Mouse (Mus musculus): ENCODE data around the gene Ksr2. TPM values are rescaled to one million over a fixed set of nuclear protein-coding genes. Genes with fewer than 3 reads are reported as not detected.

Ksr2 gene
- total RNA-seq, 4 experiments from 2014 or later = 5.9 to 9.6 (median 6.8) TPM

DNA sequence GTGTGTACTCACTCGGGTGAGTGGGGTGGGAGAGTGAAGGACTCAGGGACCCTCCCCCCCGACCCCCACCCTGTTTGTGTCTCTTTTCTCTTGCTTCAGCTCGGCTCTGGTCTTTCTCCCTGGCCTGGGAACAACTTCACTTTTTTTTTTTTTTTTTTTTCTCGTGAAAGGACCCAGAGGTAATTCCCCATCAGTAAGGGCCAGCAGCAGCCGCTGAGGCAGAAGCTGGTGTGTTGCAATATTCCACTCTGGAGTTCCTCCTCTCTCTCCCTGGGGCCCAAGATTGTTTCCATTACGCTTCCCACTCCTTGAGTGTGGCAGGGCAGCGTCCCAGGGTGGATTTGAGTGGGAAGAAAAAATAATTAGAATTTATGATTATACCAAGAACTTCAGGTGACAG, 72.3 kb downstream of the Ksr2 start:
- DNase-seq = no peak

DNA sequence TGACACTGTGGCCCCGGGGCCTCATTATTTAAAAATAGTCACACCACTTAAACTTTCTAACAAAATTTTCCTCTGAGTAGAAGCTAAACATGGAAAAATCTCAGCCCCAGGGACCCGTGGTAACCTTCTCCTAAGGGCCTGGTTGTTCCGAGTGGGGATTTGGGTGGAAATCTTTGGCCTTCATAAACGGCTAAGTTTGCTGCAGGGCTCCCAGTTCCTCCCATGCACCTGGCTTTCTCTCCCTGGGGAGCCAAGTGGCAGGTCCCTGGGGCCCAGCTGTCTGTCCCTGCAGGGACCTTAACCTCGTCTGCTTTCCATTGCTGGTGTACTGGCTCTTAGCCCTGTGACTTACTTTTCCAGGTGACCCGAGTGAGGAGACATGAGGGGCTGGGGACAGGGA, 74.4 kb downstream of the Ksr2 start:
- DNase-seq = no peak

DNA sequence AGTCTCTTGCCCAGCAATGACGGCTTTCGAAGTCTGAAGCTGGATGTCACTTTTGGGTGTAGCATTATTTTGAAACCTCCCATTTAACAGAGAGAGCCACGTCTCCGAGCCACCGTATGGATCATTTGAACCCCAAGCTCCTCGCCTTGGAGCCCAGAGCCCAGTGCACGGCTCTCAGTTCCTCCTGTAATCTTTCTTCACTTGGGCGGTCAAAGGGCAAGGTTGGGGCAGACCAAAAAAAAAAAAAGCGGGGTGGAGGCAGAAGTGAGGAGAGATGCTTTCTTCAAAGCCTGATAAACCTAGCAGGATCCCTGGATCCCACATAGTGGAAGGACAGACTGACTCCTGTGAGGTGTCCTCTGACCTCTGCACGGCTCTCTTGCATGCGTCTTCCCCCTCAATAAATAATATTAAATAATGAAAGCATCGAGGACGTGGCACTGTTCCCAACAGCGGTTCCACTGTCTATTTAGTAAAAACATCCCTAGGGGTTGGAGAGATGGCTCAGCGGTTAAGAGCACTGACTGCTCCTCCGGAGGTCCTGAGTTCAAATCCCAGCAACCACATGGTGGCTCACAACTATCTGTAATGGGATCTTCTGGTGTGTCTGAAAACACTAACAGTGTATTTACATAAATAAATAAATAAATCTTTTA, 75.0 kb downstream of the Ksr2 start:
- no peak for DNase-seq

DNA sequence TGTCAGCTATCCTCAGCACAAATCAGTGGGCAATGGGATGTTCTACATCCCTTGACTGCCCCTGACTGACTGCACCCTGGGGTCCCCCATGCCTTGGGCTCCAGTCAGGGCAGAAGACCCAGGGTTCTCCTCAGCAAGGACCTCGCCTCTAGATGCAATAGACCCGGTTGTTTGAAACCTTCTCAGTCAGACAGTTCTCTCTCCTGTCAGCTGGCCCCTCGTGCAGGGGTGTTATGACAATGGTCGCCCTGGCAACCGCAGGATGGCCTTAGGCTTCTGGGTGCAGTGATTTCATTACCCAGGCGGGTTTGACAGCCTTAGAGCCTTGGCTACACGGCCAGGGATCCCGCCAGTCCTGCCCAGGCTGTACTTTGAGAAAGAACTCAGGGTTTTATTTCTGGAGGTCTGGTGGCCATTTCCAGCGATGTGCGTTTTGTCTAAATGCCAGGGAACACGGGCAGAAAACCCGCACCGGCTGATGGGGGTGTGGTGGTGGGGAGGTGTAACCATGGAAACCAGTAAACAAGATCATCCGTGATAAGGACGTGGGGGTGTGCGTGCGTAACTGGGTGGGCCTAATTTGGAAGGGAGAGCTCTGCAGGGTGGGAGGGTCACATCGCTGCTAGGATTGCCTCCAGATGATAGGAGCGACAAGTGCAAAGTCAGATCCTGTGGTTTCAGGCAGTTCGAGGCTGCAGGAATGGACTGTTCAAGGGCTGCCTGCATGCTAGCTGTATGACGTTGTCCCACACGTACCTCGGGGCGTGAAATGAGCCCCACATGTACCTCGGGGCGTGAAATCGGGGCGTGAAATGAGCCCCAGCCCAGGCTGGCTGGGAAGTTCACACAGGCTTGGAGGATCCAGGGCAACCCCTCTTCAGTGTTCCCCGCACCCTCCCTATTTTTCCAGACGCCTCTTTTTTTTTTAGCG, 79.4 kb downstream of the Ksr2 start:
- DNase-seq = no peak

DNA sequence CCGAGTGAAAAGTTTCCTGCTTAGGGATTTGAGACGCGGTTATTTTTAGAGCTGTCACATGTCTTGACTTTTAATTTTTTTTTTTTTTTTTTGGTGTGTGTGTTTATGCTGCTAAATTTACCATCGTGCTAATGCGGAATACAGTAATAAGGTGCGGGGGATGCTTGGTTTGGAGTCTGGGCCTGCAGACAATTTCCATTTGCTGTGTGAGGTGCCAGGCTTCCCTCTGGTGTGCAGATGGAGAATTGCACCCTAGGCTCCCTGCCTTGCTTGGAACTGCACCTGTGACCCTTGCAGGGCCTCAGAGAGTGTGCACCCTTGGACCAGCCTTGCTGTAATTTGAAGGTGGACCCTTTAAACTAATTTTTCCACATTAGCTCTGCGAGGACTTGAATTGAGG, 80.1 kb downstream of the Ksr2 start:
- no peak for DNase-seq

DNA sequence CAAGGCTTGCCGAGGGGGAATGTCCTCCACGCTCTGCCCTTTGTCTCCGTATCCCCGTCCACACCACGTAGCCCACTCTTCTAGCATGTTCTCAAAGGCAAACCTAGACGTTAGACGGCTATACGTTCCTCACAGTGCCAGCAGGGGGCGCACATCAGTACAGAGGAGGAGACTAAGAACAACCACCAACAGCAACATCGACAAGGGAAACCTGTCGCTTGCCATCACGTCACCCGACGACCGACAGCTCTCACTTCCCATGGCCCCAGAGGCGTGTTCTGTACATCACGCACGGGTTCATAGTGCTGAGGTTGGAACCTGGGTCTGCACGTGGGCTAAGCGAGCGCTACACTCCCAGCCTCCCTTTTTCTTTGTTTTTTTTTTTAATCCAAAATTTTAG, 83.3 kb downstream of the Ksr2 start:
- DNase-seq = no peak

DNA sequence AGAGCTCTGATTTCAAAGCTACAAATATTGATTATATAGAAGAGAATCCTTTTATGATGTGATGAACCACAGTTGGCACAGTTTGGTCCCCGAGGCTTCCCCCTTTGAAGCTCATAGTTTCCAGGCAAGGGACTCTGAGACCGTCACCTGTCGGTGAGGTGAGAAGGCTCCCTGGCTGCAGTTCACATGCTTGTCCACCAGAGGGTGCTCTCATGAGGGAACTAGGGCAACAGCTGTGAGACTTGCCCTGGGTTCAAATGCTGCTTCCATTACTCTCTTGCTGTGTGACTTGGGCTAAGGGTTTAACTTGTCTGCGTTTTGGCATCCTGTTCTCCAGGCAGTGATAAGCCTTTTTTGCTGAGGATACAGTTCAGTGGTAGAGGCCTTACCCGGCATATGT, 88.8 kb downstream of the Ksr2 start:
- DNase-seq = no peak

DNA sequence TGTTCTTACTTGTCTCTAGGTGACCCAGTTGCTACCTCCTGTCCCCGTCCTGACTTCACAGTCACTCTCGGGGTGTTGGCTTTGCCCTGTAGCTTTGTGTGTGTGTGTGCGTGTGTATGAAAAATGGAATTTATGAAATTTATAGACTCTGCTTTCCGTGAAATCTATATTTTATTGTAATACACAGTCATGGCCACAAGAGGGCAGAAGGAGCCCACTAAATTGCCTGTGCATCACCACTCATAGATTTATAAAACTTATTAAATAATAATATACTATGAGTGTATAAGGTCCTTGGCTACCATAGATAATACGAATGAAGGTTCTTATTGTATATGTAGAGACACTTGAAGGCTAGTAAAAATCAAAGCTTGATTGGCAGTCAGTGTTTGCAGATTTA, 90.6 kb downstream of the Ksr2 start:
- DNase-seq = no peak

DNA sequence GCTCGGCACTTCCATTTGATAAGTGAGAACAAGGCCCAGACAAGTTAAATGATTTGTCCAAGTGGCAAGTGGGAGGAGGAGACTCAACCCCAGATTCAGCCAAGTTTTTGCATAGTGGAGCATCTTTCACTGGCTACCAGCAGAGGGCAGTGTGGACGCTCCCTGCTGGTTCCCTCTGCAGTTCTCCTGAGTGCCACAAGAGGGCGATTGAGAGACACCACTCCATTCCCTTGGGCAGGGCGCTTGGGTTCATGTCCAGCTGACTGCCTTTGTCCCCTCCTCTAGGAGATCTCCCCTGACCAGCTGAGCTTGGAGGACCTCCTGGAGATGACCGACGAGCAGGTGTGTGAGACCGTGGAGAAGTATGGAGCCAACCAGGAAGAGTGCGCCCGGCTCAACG, 91.4 kb downstream of the Ksr2 start:
- peak; percentile 39 for DNase-seq

DNA sequence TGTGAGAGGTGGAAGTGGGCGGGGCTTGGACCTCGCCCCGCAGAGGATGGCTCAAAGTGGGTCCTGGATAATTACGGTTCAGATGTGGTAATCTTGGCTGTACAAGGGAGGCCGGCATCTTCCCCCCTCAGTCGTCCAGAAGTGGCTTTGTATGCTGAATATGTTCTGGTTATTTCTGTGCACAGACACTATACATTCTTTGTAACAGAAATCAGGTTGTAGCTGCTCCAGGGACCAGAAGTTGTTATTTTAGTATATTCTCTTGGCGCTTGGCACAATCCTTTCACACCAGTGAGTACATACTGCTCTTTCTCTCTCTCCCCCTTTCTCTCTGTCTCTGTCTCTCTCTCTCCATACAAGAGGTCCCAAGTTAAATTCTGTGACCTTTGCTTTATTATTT, 92.0 kb downstream of the Ksr2 start:
- no peak for DNase-seq

DNA sequence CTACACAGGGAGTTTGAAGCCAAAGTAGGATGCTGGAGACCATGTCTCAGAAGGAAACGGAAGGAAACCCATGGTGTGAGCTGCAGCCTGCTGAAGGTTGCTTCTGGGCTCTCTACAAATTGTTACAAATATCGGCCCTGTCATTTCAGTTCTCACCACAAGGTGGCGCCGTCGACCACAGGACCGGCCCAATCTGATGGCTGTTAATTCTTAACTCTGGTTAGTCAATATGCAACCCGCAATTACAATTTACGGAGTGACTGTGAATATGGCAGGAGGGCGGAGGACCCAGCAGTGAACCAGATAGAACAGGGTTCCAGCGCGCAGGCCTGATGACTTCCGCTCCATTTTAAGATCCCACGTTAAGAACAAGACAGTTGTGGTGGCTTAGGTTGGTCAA, 92.6 kb downstream of the Ksr2 start:
- no peak for DNase-seq

DNA sequence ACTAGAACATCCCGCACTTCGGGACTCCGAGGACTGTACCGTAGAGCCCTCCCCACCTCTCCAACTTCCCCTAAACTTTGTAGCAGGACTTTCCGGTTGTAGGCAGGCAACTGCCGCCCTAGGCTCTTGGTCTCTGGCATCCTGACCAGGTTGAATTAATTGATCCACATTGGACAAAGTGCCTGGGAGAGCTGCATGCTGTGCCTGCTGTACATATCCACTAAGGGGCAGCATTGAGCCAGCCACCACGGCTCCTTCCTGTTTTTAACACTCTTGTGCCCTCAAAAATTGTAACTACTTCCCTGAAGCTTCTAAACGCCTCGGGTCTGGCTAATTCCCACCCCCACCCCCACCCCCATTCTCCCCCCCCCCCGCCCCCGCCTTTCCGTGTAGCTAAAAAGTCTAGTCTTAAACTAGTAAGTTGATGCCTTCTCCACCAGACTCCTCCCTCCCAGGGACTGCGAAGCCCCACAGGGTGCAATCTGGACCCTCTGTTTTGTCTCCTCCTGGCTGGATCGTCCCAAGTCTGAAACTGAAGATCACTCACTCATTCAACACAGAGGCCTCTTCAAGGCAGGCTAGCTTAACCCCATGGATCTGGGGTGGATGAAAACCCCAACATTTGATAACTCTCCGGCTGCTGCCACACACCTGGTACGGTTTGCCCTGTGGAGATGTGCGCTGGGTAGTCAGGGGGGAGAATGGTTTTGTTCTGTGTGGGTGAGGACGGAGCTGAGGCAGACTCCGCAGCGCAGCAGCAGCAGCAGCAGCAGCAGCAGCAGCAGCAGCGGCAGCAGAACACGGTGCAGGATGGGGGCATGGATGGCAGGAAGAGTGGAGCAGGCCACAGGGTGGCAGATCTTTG, 95.9 kb downstream of the Ksr2 start:
- DNase-seq = no peak

DNA sequence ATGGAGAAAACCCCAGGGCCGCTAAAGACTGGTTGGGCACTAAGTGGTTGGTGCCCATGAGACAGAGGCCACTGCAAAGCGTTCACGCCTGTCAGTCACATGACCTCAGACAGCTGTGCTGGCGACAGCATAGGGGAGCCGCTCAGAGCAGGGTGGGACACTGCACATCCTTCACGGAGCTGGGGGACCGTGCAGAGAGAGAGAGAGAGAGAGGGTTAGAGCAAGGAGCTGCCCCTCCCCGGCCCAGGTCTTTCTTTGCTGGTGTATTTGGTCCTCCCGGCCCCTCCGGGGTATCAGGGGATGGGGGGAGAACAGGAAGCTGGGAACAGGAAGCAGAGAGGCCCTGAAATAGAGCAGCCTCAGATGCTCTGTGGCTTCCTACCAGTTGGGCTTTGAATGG, 97.1 kb downstream of the Ksr2 start:
- DNase-seq = no peak

DNA sequence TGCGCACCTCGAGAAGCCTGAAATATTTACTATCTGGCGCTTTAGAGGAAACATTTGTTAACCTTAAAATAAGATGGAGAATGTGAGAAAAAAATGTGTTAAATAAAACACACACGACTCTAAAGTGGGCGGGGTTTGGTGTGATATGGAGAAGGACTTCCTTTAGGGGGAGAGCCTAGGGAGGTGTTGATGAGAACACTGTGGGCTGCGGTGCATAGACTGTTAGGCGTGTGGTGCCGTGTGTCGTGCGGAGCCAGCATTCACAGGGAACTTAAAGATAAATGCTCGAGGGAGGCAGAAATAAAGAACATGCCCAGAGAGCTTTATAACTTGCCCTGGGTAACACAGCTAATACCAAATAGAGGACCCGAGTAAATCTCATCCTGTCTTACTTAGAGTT, 101.6 kb downstream of the Ksr2 start:
- no peak for DNase-seq

DNA sequence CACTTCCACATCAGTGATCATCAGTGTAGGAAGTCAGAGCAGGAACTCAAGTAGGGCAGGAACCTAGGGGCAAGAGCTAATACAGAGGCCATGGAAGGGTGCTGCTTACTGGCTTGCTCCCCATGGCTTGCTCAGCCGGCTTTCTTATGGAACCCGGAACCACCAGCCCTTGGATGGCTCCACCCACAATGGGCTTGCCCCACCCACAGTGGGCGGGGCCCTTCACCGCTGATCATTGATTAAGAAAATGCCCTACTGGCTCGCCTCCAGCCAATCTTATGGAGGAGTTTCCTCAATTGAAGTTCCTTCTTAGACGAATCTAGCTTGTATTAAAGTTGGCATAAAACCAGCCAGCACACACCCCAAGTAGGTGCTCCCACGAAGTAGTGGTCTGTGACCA, 102.1 kb downstream of the Ksr2 start:
- no peak for DNase-seq

DNA sequence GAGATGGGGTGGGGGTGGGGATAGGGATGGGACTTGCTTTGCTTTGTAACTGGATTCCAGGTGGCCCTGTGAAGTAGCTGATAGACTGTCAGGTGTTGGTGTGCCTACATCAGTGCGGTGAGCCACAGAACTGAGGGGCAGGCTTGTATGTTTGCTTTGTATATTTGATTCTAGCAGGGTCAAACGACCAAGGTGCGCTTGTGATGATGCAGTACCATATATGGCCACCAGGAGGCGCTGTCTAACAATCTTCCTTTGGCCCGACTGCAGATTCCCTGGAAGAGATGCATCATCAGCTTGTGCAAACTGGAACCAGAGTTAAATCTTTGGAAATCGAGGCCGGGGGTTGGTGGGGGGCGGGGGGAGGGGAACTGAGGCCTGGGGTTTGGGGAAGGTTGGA, 102.8 kb downstream of the Ksr2 start:
- no peak for DNase-seq

DNA sequence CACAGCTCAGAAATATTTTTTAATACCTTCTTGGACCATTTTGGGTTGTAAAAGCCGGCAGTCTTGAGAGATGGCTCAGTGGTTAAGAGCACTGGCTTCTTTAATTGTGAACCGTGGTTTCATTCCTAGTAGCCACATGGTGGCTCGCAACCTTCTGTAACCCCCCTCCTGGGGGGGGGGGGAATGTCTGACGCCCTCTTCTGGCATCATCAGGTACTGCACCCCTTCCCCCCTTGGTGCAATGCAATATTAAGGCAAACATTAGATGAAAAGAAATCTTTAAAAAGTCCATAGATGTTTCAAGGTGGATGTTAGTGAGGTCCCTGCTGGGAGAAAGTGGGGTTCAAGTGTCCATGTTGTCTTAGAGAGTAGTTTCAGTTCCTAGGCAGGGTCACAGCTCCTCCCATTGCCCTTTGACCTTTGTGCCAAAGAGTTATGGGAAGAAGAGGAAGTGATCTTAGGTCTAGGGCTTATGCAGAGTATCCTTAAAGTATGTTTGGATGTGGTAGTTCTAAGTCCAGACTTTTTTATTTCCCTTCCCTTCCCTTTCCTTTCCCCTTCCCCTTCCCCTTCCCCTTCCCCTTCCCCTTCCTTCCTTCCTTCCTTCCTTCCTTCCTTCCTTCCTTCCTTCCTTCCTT, 106.2 kb downstream of the Ksr2 start:
- no peak for DNase-seq

DNA sequence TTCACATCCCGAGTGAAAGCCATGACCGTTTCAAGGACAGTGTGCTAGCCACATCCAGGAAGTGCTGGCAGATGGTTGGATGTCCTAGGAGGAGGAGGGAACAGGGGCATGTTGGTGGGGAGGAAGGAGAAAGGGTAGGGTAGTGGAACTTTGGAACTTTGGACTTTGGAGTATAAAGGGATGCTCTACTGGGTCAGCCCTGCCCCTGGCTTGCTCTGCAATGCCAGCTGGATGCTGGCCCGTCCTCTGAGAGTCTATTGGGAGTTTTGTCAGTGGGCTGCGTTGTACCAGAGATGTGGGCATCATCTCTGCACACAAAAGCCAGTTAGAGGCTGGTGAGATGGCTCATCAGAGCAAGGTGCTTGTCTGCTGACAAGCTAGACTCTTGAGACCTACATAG, 107.4 kb downstream of the Ksr2 start:
- DNase-seq = no peak

DNA sequence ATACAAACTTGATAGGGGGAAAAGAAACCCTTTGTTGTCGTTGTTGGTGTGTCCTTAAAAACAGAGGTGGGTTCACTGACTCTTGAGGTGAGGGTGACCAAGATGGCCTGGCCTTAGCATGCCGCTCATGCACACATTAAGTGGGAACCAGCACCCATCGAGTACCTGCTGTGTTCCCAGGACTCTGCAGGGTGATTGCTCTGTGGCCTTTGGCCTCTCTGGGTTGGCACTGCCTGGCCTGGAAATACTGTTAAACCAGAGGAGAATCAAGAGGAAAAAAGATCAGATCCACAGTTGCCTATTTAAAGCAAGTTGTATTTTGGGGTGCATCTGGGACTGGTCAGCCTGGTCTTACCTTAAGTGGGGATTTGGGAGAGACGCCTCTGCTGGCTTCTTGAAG, 107.9 kb downstream of the Ksr2 start:
- DNase-seq = no peak

DNA sequence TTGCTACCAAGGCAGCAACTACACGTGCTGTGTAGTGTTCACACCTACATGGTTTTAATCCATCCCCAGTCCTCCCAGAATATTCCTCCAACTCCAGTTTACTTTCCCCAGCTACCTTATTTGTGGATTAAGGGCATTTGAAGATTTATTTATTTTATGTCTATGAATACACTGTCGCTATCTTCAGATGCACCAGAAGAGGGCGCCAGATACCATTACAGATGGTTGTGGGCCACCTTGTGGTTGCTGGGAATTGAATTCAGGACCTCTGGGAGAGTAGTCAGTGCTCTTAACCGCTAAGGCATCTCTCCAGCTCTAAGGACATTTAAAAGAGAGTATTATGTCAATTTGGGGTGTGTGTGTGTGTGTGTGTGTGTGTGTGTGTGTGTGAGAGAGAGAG, 108.7 kb downstream of the Ksr2 start:
- DNase-seq = no peak

DNA sequence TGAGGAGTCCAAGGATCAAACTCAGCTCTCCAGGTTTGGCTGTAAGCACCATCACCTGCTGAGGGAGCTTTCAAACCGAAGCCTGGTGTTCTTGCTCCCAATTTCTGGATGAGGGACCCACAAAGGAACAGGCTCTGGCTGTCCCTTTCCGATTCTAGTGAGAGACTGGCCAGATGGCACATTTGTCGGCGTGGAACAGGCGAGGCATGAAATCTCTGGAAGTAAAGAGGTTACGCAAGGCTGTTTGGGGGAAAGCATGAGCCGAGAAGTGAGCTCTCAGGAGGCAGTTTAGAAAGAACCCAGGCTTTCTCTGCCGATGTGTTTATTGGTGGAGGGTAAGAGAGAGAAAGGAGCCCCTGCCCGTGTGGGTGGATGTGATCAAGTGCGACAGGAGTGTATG, 109.2 kb downstream of the Ksr2 start:
- DNase-seq = no peak

DNA sequence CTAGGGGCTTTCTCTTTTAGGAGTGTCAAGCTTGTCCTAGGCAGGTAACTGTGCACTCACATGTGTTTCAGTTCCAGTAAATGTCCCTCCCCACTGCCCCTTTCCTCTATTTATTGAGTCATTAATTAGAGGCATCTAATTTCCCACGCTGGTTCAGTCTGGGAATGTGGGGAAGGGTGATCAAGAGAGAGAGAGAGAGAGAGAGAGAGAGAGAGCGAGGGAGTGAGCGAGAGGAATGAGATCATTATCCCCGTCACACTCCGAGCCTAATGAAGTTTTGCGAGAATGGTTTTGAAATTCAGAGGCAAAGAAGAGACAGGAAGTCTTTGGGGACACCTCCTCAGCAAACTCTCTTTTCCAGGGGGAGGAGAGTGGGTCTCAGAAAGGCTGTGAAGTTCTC, 117.2 kb downstream of the Ksr2 start:
- no peak for DNase-seq

DNA sequence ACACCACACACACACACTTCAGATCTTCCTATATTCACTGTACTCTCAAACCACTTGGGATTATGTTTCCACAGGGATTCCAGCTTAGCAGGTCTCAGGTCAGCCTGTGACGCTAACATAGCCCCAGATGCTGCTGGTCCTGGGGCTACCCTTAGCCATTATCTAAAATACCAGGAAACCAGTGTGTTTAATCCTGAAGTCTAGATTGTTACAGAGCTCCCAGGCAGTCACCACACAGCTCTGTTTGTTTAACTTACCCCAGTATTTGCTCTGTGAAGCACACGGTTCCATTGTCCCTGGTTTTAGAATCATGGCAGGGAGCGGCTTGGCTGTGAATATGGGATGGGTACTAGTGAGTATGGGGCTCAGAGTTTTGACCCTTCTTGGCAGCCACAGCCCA, 125.4 kb downstream of the Ksr2 start:
- DNase-seq = no peak

Measured in adrenal gland, adult 8-10 months (tissue).